In the genomic region with DNA sequence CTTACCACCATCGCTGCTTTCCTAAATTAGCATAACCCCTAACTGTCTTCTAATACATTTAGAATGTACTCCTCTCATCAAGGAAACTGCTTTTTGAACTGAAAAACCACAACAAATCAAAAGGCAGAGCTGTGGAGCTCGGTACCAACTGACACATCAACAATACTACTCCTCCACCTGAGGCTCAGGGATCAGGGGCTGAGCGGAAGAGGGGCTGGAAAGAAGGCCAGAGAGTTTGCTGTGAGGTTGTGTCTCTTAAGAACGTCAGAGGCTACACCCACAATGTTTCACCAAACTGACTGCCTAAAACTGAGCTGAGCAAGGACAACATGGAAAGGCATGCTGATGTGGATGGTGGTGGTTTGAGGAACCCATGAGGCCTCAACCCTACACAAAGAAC, we compare ENCODE assay signal across 19 mouse cellular contexts.
A peak's percentile ranks its signal among the peaks of the same experiment; 100 is the strongest.
DNase-seq lines count a peak whose midpoint lies in the region; ATAC-seq lines count a peak whose summit lies in the region.
"Had no signal": no experiment of that assay in that cellular context is flagged by ENCODE, and none has a peak within 500 bp of the region (broad histone marks: within the 10 kb centered on the region; RNA-seq: fewer than 3 reads in every experiment).

No protein-coding gene starts in this region.

- 0 out of 2 replicates have a peak, but pooled peaks have one; percentile 19 for ATAC-seq in neutrophil, adult 5-6 weeks (ENCODE audit: extremely low read depth, insufficient number of reproducible peaks, low FRiP score, poor library complexity, severe bottlenecking)
- ATAC-seq: forebrain, postnatal 0 days; intestine, postnatal 0 days had no signal

- DNase-seq in CD4-positive helper T cell, adult 2 months (ENCODE audit: low read depth, low spot score), result peak; percentile 75
- peak; percentile 50 to 54 for DNase-seq in CD8-positive naive resting alpha-beta T cell, adult 2 months (ENCODE audit: low read depth in 2 of 2, low spot score in 2 of 2)
- DNase-seq in thymus, postnatal 25 days, result peak; percentile 74
- no peak for DNase-seq in right cerebral cortex, postnatal 4 days
- DNase-seq in B cell, adult 2 months, result no peak
- DNase-seq in left cerebral cortex, adult 11 months (ENCODE audit: low spot score), result no peak
- DNase-seq: cerebellum, adult 11 months; cerebellum, postnatal 10 days; forebrain, postnatal 0 days; gastrocnemius, postnatal 14 days; heart, adult 2 months; heart, postnatal 4 days; layer of hippocampus, adult 9-11 months; left cerebral cortex, postnatal 4 days; lung, postnatal 36 days; midbrain, embryonic 14.5 days; right cerebral cortex, adult 18-20 months had no signal

Comparison
In these comparisons a context has a peak if more than half of its experiments do, and no peak if none do; other contexts are left out.
1. DNase-seq: peak in CD4-positive helper T cell, adult 2 months (single experiment), CD8-positive naive resting alpha-beta T cell, adult 2 months (2 of 2) and thymus, postnatal 25 days (single experiment); none in right cerebral cortex, postnatal 4 days (single experiment), B cell, adult 2 months (0 of 2) and left cerebral cortex, adult 11 months (single experiment).